In the genomic region with DNA sequence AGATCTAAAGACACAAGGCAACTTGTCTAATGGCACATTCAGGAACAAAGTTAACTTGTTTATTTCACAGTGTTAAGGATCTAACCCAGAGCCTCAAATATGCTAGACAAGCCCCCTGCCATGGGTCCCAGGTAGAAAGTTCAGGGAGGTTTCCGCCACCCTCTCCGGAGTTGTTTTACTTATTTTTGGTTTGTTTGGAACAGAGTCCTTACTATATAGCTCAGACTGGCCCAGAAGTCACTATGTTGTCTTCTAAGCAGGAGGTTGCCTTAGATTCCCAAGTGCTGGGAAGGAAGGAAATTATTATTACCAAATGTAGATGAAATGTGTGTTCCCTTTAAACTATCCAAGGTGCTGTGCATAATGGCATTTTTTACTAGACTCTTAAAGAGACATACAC, we compare ENCODE assay signal across 8 mouse cellular contexts. TPM values are rescaled to one million over a fixed set of nuclear protein-coding genes. Genes with fewer than 3 reads are reported as not detected.
DNase-seq lines count a peak whose midpoint lies in the region; ATAC-seq and TF ChIP-seq lines count a peak whose summit lies in the region.

No protein-coding gene starts in this region.

- H3K4me1 ChIP-seq in heart, embryonic 12.5 days (replicated peaks): peaks cover 11% of the 10 kb centered on the region
- H3K4me1 ChIP-seq in bone marrow, adult 2 months (ENCODE audit: control insufficient read depth, insufficient read depth, low read length): no peaks in the 10 kb centered on the region; the same call in 1 of the 2 replicates
- H3K4me1 ChIP-seq in hindbrain, embryonic 12.5 days: peaks cover 10% of the 10 kb centered on the region
- peaks cover 32% of the 10 kb centered on the region for H3K4me1 ChIP-seq in midbrain, embryonic 13.5 days (replicated peaks)

- 65% methylated on average over 2 of the region's 2 CpGs for WGBS in heart, embryonic 12.5 days
- WGBS in bone marrow, adult 2 months: 48% methylated on average over 2 of the region's 2 CpGs
- WGBS in hindbrain, embryonic 12.5 days: 74% methylated on average over 2 of the region's 2 CpGs
- WGBS in midbrain, embryonic 13.5 days: 65% methylated on average over 2 of the region's 2 CpGs

- TF ChIP-seq CTCF in bone marrow, adult 2 months (IDR thresholded peaks at IDR 0.05; ENCODE audit: control insufficient read depth, insufficient read depth, low read length): no peak

- no peak for ATAC-seq in heart, embryonic 12.5 days (ENCODE audit: insufficient number of reproducible peaks, low FRiP score)
- no peak for ATAC-seq in hindbrain, embryonic 12.5 days (ENCODE audit: low FRiP score)
- no peak for ATAC-seq in midbrain, embryonic 13.5 days
- ATAC-seq in monocyte, adult 5-6 weeks (replicated peaks; ENCODE audit: insufficient number of reproducible peaks, low FRiP score, low TSS enrichment, poor library complexity, severe bottlenecking): no peak

- peak overlapping the region; percentile 51 for H3K4me2 ChIP-seq in heart, embryonic 12.5 days
- H3K4me2 ChIP-seq in hindbrain, embryonic 12.5 days (replicated peaks): peak overlapping the region; percentile 46
- H3K4me2 ChIP-seq in midbrain, embryonic 13.5 days (replicated peaks): peak overlapping the region; percentile 30

- H3K4me3 ChIP-seq in heart, embryonic 12.5 days: peak overlapping the region; percentile 22
- peak overlapping the region; percentile 9 for H3K4me3 ChIP-seq in bone marrow, adult 2 months (replicated peaks; ENCODE audit: control insufficient read depth, low read depth, low read length)
- H3K4me3 ChIP-seq in hindbrain, embryonic 12.5 days: peak overlapping the region; percentile 8; the same call in 1 of the 2 replicates
- H3K4me3 ChIP-seq in midbrain, embryonic 13.5 days (replicated peaks): peak overlapping the region; percentile 9; the same call in 1 of the 2 replicates

- no peaks in the 10 kb centered on the region for H3K36me3 ChIP-seq in heart, embryonic 12.5 days
- no peaks in the 10 kb centered on the region for H3K36me3 ChIP-seq in hindbrain, embryonic 12.5 days
- no peaks in the 10 kb centered on the region for H3K36me3 ChIP-seq in midbrain, embryonic 13.5 days

- no peaks in the 10 kb centered on the region for H3K9me3 ChIP-seq in heart, embryonic 12.5 days (replicated peaks)
- no peaks in the 10 kb centered on the region for H3K9me3 ChIP-seq in hindbrain, embryonic 12.5 days (replicated peaks)
- no peaks in the 10 kb centered on the region for H3K9me3 ChIP-seq in midbrain, embryonic 13.5 days

- no peak for DNase-seq in heart, adult 18-20 months
- no peak for DNase-seq in frontal cortex, postnatal 14 days (ENCODE audit: low spot score in 2 of 2)
- no peak for DNase-seq in cerebellum, adult 11-12 months

- H3K9ac ChIP-seq in heart, embryonic 12.5 days: no peak overlapping the region
- no peak overlapping the region for H3K9ac ChIP-seq in hindbrain, embryonic 12.5 days
- H3K9ac ChIP-seq in midbrain, embryonic 13.5 days (replicated peaks): peak overlapping the region; percentile 41; the same call in 1 of the 2 replicates

- H3K27me3 ChIP-seq in heart, embryonic 12.5 days (replicated peaks): no peaks in the 10 kb centered on the region
- no peaks in the 10 kb centered on the region for H3K27me3 ChIP-seq in hindbrain, embryonic 12.5 days
- no peaks in the 10 kb centered on the region for H3K27me3 ChIP-seq in midbrain, embryonic 13.5 days

- H3K27ac ChIP-seq in heart, embryonic 12.5 days (ENCODE audit: poor library complexity, severe bottlenecking): peak overlapping the region; percentile 66
- H3K27ac ChIP-seq in bone marrow, adult 2 months (ENCODE audit: control insufficient read depth, insufficient read depth, low read depth, low read length, poor library complexity): no peak overlapping the region; the same call in 1 of the 2 replicates
- no peak overlapping the region; the same call in 1 of the 2 replicates for H3K27ac ChIP-seq in hindbrain, embryonic 12.5 days
- H3K27ac ChIP-seq in midbrain, embryonic 13.5 days: 0 out of 2 replicates have a peak overlapping the region, but pooled peaks have one; percentile 35

- TF ChIP-seq POLR2A in bone marrow, adult 2 months (IDR thresholded peaks at IDR 0.05; ENCODE audit: borderline replicate concordance, control insufficient read depth, low read depth, low read length): no peak

RNA-seq across cellular contexts. Expression of a gene that starts 9.7 kb away (rescaled TPM):
- polyA plus RNA-seq in heart, embryonic 12.5 days (2016; fragmentation: Nextera tagmentation; extraction: Ambion mirVana): 163 and 170 TPM in 2 replicates
- 10 to 100 TPM; 84.2 to 97.6 TPM for total RNA-seq in heart, adult 18-20 months (2021)
- 87.1 and 89.4 TPM in 2 replicates for polyA plus RNA-seq in bone marrow, adult 2 months (2011; ENCODE audit: insufficient read depth, insufficient read length, low replicate concordance, missing spikeins)
- 205 and 210 TPM in 2 replicates for polyA plus RNA-seq in hindbrain, embryonic 12.5 days (2016; fragmentation: Nextera tagmentation; extraction: Ambion mirVana)
- 213 and 232 TPM in 2 replicates for polyA plus RNA-seq in midbrain, embryonic 13.5 days (2015; fragmentation: Nextera tagmentation; extraction: Ambion mirVana)
- 176 to 191 TPM (median 189 TPM) in 3 replicates for total RNA-seq in monocyte, adult 5-6 weeks (2017)

Comparison
In these comparisons a context has a peak if more than half of its experiments do, and no peak if none do; other contexts are left out.
1. H3K27ac ChIP-seq: peak in heart, embryonic 12.5 days (single experiment) and midbrain, embryonic 13.5 days (single experiment); none in bone marrow, adult 2 months (single experiment) and hindbrain, embryonic 12.5 days (single experiment).
2. Peak in every context shown above with its lines, with median percentiles within 50 percentile points of each other: H3K4me2 ChIP-seq and H3K4me3 ChIP-seq.